Mouse (Mus musculus): ENCODE measurements around the gene Sh3pxd2a.

GRCm38 (mm10) chr19:47313387-47314075, 150.7 kb downstream of the Sh3pxd2a start:
- TF ChIP-seq POLR2A (IDR thresholded peaks at IDR 0.05; ENCODE audit: low read depth, low read length) (peak; percentile 62), CTCF (IDR thresholded peaks at IDR 0.05; ENCODE audit: borderline replicate concordance, insufficient read depth, low read length) (no peak)
